Mouse (Mus musculus) 3134 (cell line): Measurements from ENCODE around the gene Dnah12.
"Not testable (repeated sequence)": the region's sequence is repeated elsewhere in the genome, so short reads cannot be mapped to it uniquely, and the experiment has no call there.

Experiments
- DNase-seq: peaks from one replicate; pipeline ENCODE4 v3.0.0-alpha.2; 2011; ENCODE audit warnings: low spot score; ENCODE audit not compliant: insufficient read length; ENCODE audit errors: extremely low read depth

The Dnah12 gene

DNA sequence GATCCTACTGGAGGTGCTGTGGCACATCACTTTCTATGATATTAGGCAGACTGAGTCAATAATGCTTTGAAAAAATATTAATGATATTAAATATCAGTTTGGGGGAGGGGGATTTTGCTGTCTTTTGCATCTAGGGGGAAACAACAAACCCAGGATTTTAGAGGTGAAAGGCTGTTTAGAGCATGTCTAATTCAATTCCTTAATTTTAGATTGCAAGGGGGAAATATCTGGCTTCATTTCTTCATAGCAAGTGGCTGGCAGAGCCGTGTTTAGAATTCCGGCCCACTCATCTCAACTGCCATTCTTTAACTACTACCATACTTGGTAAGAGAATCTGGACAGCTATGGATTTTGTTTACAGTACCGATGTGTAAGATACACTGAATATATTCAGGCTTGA lies at the start of gene Dnah12:
Dnah12 (plus strand) TSS at position 301 of the 400 bp plus-strand sequence.
- no peak for DNase-seq

DNA sequence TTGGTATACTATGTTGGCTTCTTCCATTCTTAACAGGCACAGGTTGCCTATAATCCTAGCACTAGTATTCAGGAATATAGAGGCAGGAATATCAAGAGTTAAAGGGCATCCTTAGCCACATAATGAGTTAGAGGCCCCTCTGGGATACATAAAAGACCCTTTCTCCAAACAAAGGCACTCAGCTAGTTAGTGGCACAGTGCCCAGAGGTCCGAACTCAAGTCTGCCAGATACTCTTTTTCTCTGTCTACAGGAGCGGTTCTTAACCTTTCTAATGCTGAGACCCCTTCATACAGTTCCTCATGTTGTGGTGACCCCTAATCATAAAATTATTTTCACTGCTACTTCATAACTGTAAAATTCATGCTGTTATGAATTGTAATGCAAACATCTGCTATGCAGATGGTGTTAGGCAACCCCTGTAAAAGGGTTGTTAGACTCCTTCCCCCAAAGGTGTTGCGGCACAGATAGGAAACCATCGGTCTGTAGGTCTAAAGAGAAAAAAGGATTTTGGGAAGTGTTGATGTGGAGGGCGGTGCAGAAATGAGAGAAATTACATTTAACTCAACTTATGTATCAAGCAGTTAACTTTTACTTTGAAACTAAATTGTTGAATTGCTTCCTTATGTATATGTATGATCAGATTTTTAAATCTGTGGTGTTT lies 47.0 kb upstream of the Dnah12 start:
- DNase-seq: no peak

- DNase-seq: no peak
Measured at GRCm38 (mm10) chr14:26647811-26648210, 45.3 kb upstream of the Dnah12 start.

DNA sequence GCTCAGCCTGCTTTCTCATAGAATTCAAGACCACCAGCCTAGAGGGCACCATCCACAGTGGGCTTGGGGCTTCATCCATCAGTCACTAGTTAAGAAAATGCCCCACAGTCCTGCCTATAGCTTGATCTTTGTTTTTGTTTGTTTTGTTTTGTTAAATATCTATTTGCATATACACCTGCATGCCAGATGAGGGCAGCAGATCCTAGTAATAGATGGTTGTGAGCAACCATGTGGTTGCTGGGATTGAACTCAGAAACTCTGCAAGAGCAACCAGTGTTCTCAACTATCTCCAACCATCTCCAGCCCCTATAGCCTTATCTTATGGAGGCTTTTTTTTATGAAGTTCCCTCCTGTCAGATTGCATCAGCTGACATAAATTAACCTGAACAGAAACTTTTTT lies 41.2 kb upstream of the Dnah12 start:
- DNase-seq: no peak

GRCm38 (mm10) chr14:26658178-26658577 lies 34.9 kb upstream of the Dnah12 start:
- DNase-seq: no peak

- no peak for DNase-seq
Measured at GRCm38 (mm10) chr14:26660233-26660632, 32.8 kb upstream of the Dnah12 start.

- DNase-seq: no peak
Measured at GRCm38 (mm10) chr14:26662016-26662415, 31.1 kb upstream of the Dnah12 start.

DNA sequence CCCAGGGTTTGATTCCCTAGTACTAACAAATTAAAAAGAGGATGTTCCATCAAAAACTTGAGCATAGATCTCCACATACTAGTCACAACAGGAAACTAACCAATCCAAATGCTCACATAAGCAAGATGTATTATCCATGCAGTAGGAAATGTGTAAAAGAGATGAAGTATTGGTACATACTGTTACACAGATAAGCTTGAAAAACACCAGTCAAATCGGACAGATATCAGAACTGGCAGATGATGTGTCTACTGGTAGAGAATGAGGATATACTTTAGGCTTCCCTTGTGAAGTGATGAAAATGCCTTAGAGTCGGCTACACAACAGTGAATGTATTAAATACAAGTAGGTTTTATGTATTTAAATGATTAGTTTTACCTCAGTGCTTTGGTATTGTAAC lies 30.6 kb upstream of the Dnah12 start:
- DNase-seq: no peak

DNA sequence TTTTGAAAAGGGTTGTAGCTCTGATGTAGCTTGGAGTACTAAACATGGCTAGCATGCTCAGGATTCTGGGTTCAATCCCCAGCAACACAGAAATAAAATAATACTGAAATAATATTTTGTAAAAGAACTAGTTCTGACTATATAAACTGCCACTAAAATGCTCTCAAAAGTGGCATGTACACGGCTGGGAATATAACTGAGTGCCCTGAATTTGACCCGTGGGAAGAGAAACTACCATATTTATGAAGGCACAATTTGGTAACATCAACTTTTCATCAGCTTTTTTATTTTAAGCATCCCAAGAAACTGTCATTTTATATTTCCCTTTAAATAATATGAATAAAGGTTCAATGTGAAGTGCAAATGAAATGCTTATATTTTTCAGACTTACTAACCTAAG lies 29.2 kb upstream of the Dnah12 start:
- no peak for DNase-seq

DNA sequence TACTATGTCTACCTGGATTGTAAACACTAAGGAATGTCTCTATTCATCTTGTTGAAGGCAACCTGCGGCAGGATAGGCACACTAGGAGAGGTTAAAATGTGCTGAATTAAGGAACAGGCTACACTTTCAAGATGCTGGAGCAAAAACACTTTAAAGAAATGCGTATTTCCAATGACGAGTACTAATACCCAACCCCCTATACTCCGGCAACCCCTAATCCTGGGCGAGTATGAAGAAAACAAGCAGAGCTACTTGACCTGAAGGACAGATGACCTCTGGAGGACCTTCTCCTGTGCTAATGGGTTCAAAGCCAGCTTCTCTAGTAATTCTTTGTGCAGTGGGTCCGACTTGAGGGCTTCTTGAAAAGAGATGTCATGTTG lies 25.1 kb upstream of the Dnah12 start:
- no peak for DNase-seq

DNA sequence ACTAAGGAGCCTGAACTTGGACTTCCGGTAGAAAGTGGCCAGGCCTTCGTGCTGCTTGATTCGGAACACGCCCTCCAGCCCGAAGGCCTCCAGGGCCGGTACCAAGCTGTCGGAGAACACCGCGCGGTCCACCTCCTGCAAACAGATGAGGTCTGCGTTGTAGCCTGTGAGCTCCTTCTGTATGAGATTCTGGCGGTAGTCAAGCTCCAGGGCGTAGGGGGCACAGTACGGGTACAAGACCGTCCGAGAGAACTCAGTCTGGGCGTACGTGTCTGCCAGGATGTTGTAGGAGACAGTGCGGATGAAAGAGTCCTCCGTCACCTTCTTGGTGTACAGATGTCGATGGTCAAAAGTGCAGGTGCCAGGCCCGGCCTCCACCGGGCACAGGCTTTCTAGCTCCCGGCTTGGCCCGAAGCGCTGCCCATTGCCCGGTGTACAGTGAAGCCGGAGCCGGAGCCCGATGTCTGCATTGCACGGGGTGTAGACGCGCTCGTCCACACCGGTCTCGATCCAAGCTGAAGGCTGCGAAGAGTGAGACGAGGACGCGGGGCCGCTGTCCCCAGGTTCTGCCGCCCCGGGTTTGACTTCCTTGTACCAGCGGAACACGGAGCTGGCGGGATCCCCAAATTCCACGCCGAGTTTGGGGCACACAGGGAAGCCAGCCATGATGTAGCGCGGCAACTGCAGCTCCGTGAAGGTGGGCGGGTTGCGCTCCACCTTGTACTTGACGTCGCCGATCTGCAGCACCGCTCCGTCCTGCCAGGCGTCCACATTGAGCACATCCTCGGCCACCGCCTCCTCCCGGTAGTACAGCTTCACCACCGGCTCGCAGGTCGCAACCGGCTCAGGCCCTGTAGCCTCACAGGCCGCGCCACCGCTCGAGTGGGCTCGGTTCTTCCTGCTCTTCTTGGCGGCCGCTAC lies 24.4 kb upstream of the Dnah12 start:
- DNase-seq: peak; percentile 40

- peak; percentile 90 for DNase-seq
Measured at GRCm38 (mm10) chr14:26669292-26670073, 23.6 kb upstream of the Dnah12 start, which contains the start of gene Pde12. Gene Pde12, minus strand, starts transcription at chr14:26669883.

GRCm38 (mm10) chr14:26670964-26671363 lies 22.1 kb upstream of the Dnah12 start:
- no peak for DNase-seq

- not testable (repeated sequence) for DNase-seq
Measured at GRCm38 (mm10) chr14:26671870-26672615, 21.0 kb upstream of the Dnah12 start.

- not testable (repeated sequence) for DNase-seq
Measured at GRCm38 (mm10) chr14:26674476-26675169, 18.5 kb upstream of the Dnah12 start.

GRCm38 (mm10) chr14:26675371-26675770 lies 17.7 kb upstream of the Dnah12 start:
- no peak for DNase-seq

DNA sequence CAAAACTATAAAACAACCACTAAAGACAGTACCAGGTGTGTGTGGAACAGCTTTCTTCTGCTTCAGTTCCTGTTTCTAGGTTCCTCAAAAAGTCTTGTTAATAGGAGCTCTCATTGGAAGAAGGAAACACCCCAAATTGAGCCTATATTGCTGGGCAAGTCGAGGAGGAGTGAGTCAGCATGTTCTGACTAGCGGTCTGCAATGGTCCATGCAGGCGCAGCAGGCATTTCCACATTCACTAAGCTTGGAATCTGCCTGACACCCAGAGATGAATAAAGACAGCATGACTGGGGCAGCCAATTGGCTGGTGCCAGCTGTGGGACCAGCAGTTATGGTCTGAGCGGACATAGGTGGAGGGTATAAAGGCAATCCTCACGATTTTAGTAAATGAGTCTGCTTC lies 17.3 kb upstream of the Dnah12 start:
- DNase-seq: no peak

DNA sequence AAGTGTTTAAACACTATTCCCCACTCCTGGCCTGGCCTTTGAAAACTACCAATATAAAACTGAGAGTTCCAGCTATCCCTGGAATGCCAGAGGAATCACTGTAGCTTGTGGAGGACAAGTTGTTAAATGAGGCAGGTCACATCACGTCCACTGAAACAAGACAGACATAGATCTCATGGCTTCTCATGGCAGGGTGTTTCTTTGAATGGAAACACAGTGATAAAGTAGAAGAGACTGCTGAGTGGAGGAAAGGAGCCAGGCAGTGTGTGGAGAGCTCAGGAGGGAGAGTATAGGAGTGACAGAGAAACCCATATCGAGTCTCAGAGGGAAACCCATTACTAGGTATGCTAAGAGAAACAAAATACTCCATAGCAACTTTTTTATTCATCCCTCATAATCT lies 2.3 kb upstream of the Dnah12 start:
- DNase-seq: no peak

DNA sequence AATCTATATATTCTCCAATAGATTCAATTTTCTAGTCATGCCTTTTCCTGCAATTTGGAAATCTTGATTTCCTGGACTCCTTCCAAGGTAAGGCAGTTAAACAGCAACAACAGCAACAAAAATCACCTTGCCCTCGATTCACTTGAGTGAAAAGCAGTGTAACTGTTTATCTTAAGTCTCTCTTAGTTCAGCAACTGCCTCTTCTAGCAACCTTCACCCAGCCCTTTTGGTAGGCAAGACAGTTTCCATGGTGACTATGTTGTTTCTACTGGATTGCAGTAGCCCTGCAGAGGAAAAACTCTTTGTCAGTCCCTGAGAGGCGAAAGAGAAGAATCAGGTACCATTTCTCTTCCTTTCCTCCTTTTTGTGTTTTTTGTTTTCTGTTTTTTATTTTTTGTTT lies 1.7 kb upstream of the Dnah12 start:
- DNase-seq: no peak

DNA sequence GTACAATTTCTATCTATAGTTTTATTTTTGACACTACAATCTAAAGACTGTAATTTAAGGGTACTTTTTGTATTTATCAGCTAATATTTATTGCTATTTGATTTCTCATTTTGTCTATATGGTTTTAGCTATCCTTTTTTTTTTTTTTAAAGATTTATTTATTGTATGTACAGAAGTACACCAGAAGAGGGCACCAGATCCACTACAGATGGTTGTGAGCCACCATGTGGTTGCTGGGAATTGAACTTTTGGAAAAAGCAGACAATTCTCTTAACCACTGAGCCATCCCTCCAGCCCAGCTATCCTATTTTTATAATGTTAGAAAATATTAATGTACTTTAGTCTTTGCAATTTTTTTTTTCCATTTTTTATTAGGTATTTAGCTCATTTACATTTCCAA lies 4.8 kb downstream of the Dnah12 start:
- DNase-seq: peak; percentile 5
